Mouse (Mus musculus) layer of hippocampus, postnatal 14 days (tissue): ENCODE data around the gene Borcs6. TPM values are rescaled to one million over a fixed set of nuclear protein-coding genes. Genes with fewer than 3 reads are reported as not detected.
A peak's percentile ranks its signal among the peaks of the same experiment; 100 is the strongest.

Experiments used
- DNase-seq, 2 experiments: peaks; one replicate each; pipeline ENCODE4 v3.0.0; 2021 to 2022; ENCODE audit warnings: low spot score in 2 of 2, mixed read lengths in 1 of 2
- total RNA-seq, 2 experiments: library from RNA; stranded (reverse); gene quantifications; 2 replicates each; pipeline ENCODE4 v1.2.3; 2021

Borcs6 gene
- total RNA-seq, 2 experiments from 2014 or later: 25.2 to 26.4 TPM

- DNase-seq: no peak
Observed at GRCm38 (mm10) chr11:69100639-69101360, 41.3 kb downstream of the Borcs6 start.

GRCm38 (mm10) chr11:69101604-69102402 lies 42.3 kb downstream of the Borcs6 start:
- no peak for DNase-seq

GRCm38 (mm10) chr11:69102403-69102725 lies 42.8 kb downstream of the Borcs6 start:
- no peak for DNase-seq

- no peak for DNase-seq
Observed at GRCm38 (mm10) chr11:69103121-69103520, 43.6 kb downstream of the Borcs6 start.

- no peak for DNase-seq
Observed at GRCm38 (mm10) chr11:69103531-69104435, 44.3 kb downstream of the Borcs6 start.

GRCm38 (mm10) chr11:69104487-69104886 lies 45.0 kb downstream of the Borcs6 start:
- no peak for DNase-seq

- no peak for DNase-seq
Observed at GRCm38 (mm10) chr11:69105227-69105626, 45.7 kb downstream of the Borcs6 start.

- no peak for DNase-seq
Observed at GRCm38 (mm10) chr11:69105796-69106195, 46.3 kb downstream of the Borcs6 start.

- DNase-seq: no peak
Observed at GRCm38 (mm10) chr11:69106299-69106698, 46.8 kb downstream of the Borcs6 start.

GRCm38 (mm10) chr11:69106842-69107241 lies 47.3 kb downstream of the Borcs6 start:
- DNase-seq: no peak

- no peak for DNase-seq
Observed at GRCm38 (mm10) chr11:69107676-69108075, 48.2 kb downstream of the Borcs6 start.

GRCm38 (mm10) chr11:69108223-69108622 lies 48.7 kb downstream of the Borcs6 start:
- no peak for DNase-seq

GRCm38 (mm10) chr11:69109032-69109900 lies 49.7 kb downstream of the Borcs6 start:
- DNase-seq: no peak

GRCm38 (mm10) chr11:69110319-69111046 lies 51.0 kb downstream of the Borcs6 start:
- DNase-seq: peak; percentile 93 to 95

Other genes starting within 250 kb of the Borcs6 start
- gene Ndel1, start 187.9 kb upstream of the Borcs6 start, total RNA-seq: 10 to 100 TPM; 85.1 to 93.1 TPM
- gene Rnf222, start 171.2 kb upstream of the Borcs6 start, total RNA-seq: not detected
- 100 to 1,000 TPM; 611 to 652 TPM for gene Rpl26, start 158.1 kb upstream of the Borcs6 start, total RNA-seq
- under 1 TPM; 0.33 to 0.41 TPM for gene Odf4, start 132.6 kb upstream of the Borcs6 start, total RNA-seq
- gene Arhgef15, start 102.2 kb upstream of the Borcs6 start, total RNA-seq: 1 to 10 TPM; 7.6 to 9.7 TPM
- 1 to 10 TPM; 4.6 to 4.8 TPM for gene Slc25a35, start 91.6 kb upstream of the Borcs6 start, total RNA-seq
- gene Rangrf, start 84.5 kb upstream of the Borcs6 start, total RNA-seq: 10 to 100 TPM; 13.4 to 15.8 TPM
- 10 to 100 TPM; 24.1 to 25.3 TPM for gene Pfas, start 51.3 kb upstream of the Borcs6 start, total RNA-seq
- gene Ctc1, start 43.8 kb upstream of the Borcs6 start, total RNA-seq: 10 to 100 TPM; 33.6 to 38.8 TPM
- 1 to 10 TPM; 2.1 to 2.3 TPM for gene Aurkb, start 14.1 kb upstream of the Borcs6 start, total RNA-seq
- 10 to 100 TPM; 13.5 to 13.7 TPM for gene Tmem107, start 11.1 kb downstream of the Borcs6 start, total RNA-seq
- gene Vamp2, start 28.8 kb downstream of the Borcs6 start, total RNA-seq: 1,000 to 10,000 TPM; 1,073 to 1,118 TPM
- 10 to 100 TPM; 84.4 to 86.8 TPM for gene Per1, start 35.5 kb downstream of the Borcs6 start, total RNA-seq
- under 1 TPM; 0.46 to 0.62 TPM for gene Hes7, start 60.7 kb downstream of the Borcs6 start, total RNA-seq
- gene 9130213A22Rik, start 62.9 kb downstream of the Borcs6 start, total RNA-seq: under 1 TPM; 0.88 to 0.95 TPM
- gene Aloxe3, start 66.2 kb downstream of the Borcs6 start, total RNA-seq: 1 to 10 TPM; 2.9 to 5.7 TPM
- gene Alox12b, start 97.3 kb downstream of the Borcs6 start, total RNA-seq: under 1 TPM; 0.65 to 0.95 TPM
- gene Alox8, start 138.1 kb downstream of the Borcs6 start, total RNA-seq: 1 to 10 TPM; 5.5 to 8.4 TPM
- gene Gucy2e, start 177.3 kb downstream of the Borcs6 start, total RNA-seq: 1 to 10 TPM; 1.0 to 1.1 TPM